ENCODE assay signal across 16 mouse cellular contexts in genomic region chr2:131750679-131751078, GRCm38 (mm10).
"Had no signal": no experiment of that assay in that cellular context is flagged by ENCODE, and none has a peak within 500 bp of the region (broad histone marks: within the 10 kb centered on the region; RNA-seq: fewer than 3 reads in every experiment).

No protein-coding gene starts in this region.

- H3K4me1 ChIP-seq: liver, embryonic 13.5 days; midbrain, embryonic 12.5 days; midbrain, embryonic 15.5 days; neural tube, embryonic 12.5 days had no signal

- H3K4me2 ChIP-seq: liver, embryonic 13.5 days; midbrain, embryonic 12.5 days; midbrain, embryonic 15.5 days; neural tube, embryonic 12.5 days; neural tube, embryonic 15.5 days had no signal

- H3K4me3 ChIP-seq: left cerebral cortex, adult 2 months; liver, embryonic 13.5 days; midbrain, embryonic 12.5 days; midbrain, embryonic 15.5 days; neural tube, embryonic 12.5 days; neural tube, embryonic 15.5 days had no signal

- ATAC-seq: inflammation-experienced regulatory T-cells, adult 6 months; intestine, embryonic 16.5 days; midbrain, embryonic 15.5 days had no signal

- H3K9me3 ChIP-seq: liver, embryonic 13.5 days; midbrain, embryonic 12.5 days; midbrain, embryonic 15.5 days; neural tube, embryonic 12.5 days; neural tube, embryonic 15.5 days had no signal

- H3K9ac ChIP-seq: liver, embryonic 13.5 days; midbrain, embryonic 12.5 days; midbrain, embryonic 15.5 days; neural tube, embryonic 12.5 days; neural tube, embryonic 15.5 days had no signal

- H3K27me3 ChIP-seq: liver, embryonic 13.5 days; midbrain, embryonic 12.5 days; midbrain, embryonic 15.5 days; neural tube, embryonic 12.5 days; neural tube, embryonic 15.5 days had no signal

- H3K27ac ChIP-seq: left cerebral cortex, adult 2 months; liver, embryonic 13.5 days; macrophage; midbrain, embryonic 12.5 days; midbrain, embryonic 15.5 days; neural tube, embryonic 12.5 days; neural tube, embryonic 15.5 days had no signal

- DNase-seq: kidney, adult 18-20 months; layer of hippocampus, adult 9-11 months; liver, embryonic 13.5 days; right cerebral cortex, adult 18-20 months; right cerebral cortex, postnatal 14 days; right cerebral cortex, postnatal 4 days; thymus, adult 18-20 months; thymus, postnatal 36 days had no signal

- H3K36me3 ChIP-seq: liver, embryonic 13.5 days; midbrain, embryonic 12.5 days; midbrain, embryonic 15.5 days; neural tube, embryonic 12.5 days; neural tube, embryonic 15.5 days had no signal
